Mouse (Mus musculus): ENCODE measurements around the gene Cpvl.

GRCm38 (mm10) chr6:53853546-53853945 is 124.9 kb downstream of the Cpvl start:
- TF ChIP-seq CTCF (IDR thresholded peaks at IDR 0.05) (no peak), EP300 (IDR thresholded peaks at IDR 0.05) (no peak)
